In genomic region chr1:91019346-91019745, GRCm38 (mm10) we compare ENCODE assay signal across 26 mouse cellular contexts. TPM values are rescaled to one million over a fixed set of nuclear protein-coding genes. Genes with fewer than 3 reads are reported as not detected.
DNase-seq lines count a peak whose midpoint lies in the region; ATAC-seq and TF ChIP-seq lines count a peak whose summit lies in the region.
"Had no signal": no experiment of that assay in that cellular context is flagged by ENCODE, and none has a peak within 500 bp of the region (broad histone marks: within the 10 kb centered on the region; RNA-seq: fewer than 3 reads in every experiment).

No protein-coding gene starts in this region.

- no peak overlapping the region for H3K4me3 ChIP-seq in heart, embryonic 10.5 days
- H3K4me3 ChIP-seq in heart, embryonic 15.5 days = no peak overlapping the region
- H3K4me3 ChIP-seq in heart, adult 2 months = no peak overlapping the region
- H3K4me3 ChIP-seq in liver, embryonic 12.5 days = no peak overlapping the region
- H3K4me3 ChIP-seq: embryonic facial prominence, embryonic 12.5 days; embryonic facial prominence, embryonic 15.5 days; gastrocnemius, adult 2 months; hindbrain, embryonic 12.5 days; hindbrain, embryonic 15.5 days had no signal

- H3K79me2 ChIP-seq in heart, adult 2 months (replicated peaks; ENCODE audit: control insufficient read depth, insufficient read depth, low read length) = 0 out of 2 replicates have a peak, but pooled peaks cover 4% of the 10 kb centered on the region

- TF ChIP-seq POLR2A in heart, adult 2 months (IDR thresholded peaks at IDR 0.05; ENCODE audit: insufficient read depth, low read depth, low read length) = no peak

- H3K9ac ChIP-seq in heart, embryonic 15.5 days = no peak overlapping the region
- H3K9ac ChIP-seq in heart, adult 2 months (ENCODE audit: low read depth, low read length) = no peak overlapping the region
- no peak overlapping the region for H3K9ac ChIP-seq in liver, embryonic 12.5 days
- H3K9ac ChIP-seq: embryonic facial prominence, embryonic 12.5 days; embryonic facial prominence, embryonic 15.5 days; forebrain, postnatal 0 days; hindbrain, embryonic 12.5 days; hindbrain, embryonic 15.5 days had no signal

- TF ChIP-seq EP300 in heart, adult 2 months (IDR thresholded peaks at IDR 0.05; ENCODE audit: insufficient read depth, low read depth, low read length) = no peak

- H3K27ac ChIP-seq in heart, embryonic 10.5 days = peak overlapping the region; percentile 39; the same call in 1 of the 2 replicates
- peak overlapping the region; percentile 98; the same call in 1 of the 2 replicates for H3K27ac ChIP-seq in heart, embryonic 15.5 days
- no peak overlapping the region for H3K27ac ChIP-seq in heart, adult 2 months
- 0 out of 2 replicates have a peak overlapping the region, but pooled peaks have one; percentile 7 for H3K27ac ChIP-seq in liver, embryonic 12.5 days
- H3K27ac ChIP-seq: embryonic facial prominence, embryonic 12.5 days; embryonic facial prominence, embryonic 15.5 days; gastrocnemius, adult 2 months; hindbrain, embryonic 12.5 days; hindbrain, embryonic 15.5 days had no signal

- no peaks in the 10 kb centered on the region for H3K9me3 ChIP-seq in heart, embryonic 10.5 days
- no peaks in the 10 kb centered on the region for H3K9me3 ChIP-seq in heart, embryonic 15.5 days (replicated peaks)
- 0 out of 2 replicates have a peak, but pooled peaks cover 7% of the 10 kb centered on the region for H3K9me3 ChIP-seq in liver, embryonic 12.5 days (replicated peaks)
- H3K9me3 ChIP-seq: embryonic facial prominence, embryonic 12.5 days; embryonic facial prominence, embryonic 15.5 days; hindbrain, embryonic 12.5 days; hindbrain, embryonic 15.5 days had no signal

- no peak for TF ChIP-seq CTCF in heart, adult 2 months (IDR thresholded peaks at IDR 0.05)

- no peak for DNase-seq in heart, embryonic 10.5 days (ENCODE audit: low spot score)
- DNase-seq in heart, postnatal 14 days = no peak
- DNase-seq in heart, adult 2 months = no peak
- no peak for DNase-seq in liver
- no peak for DNase-seq in kidney, postnatal 10 days
- DNase-seq: adrenal gland, postnatal 10 days; adrenal gland, postnatal 36 days; cerebellum, adult 11 months; cerebellum, adult 2 months; cerebellum, adult 9-11 months; cerebellum, postnatal 25 days; forebrain, postnatal 0 days; gastrocnemius, adult 2 months; gastrocnemius, postnatal 14 days; heart, adult 18-20 months had no signal

- H3K4me2 ChIP-seq in heart, embryonic 15.5 days = no peak overlapping the region
- H3K4me2 ChIP-seq in liver, embryonic 12.5 days = no peak overlapping the region
- H3K4me2 ChIP-seq: embryonic facial prominence, embryonic 12.5 days; embryonic facial prominence, embryonic 15.5 days; hindbrain, embryonic 12.5 days; hindbrain, embryonic 15.5 days had no signal

- WGBS in heart, embryonic 10.5 days = 58% methylated on average over 2 of the region's 2 CpGs
- WGBS in heart, embryonic 15.5 days = 30% methylated on average over 2 of the region's 2 CpGs
- 53% methylated on average over 2 of the region's 2 CpGs for WGBS in heart, adult 2 months
- 36% methylated on average over 2 of the region's 2 CpGs for WGBS in liver, embryonic 12.5 days (ENCODE audit: insufficient replicate concordance)

- H3K27me3 ChIP-seq in heart, embryonic 10.5 days (ENCODE audit: insufficient read depth, poor library complexity, severe bottlenecking) = no peaks in the 10 kb centered on the region
- H3K27me3 ChIP-seq in heart, embryonic 15.5 days = no peaks in the 10 kb centered on the region
- no peaks in the 10 kb centered on the region for H3K27me3 ChIP-seq in heart, adult 2 months (ENCODE audit: control insufficient read depth, insufficient read depth, low read length)
- H3K27me3 ChIP-seq in liver, embryonic 12.5 days (replicated peaks) = no peaks in the 10 kb centered on the region
- H3K27me3 ChIP-seq: embryonic facial prominence, embryonic 12.5 days; embryonic facial prominence, embryonic 15.5 days; hindbrain, embryonic 12.5 days; hindbrain, embryonic 15.5 days; Patski had no signal

- peaks cover 65% of the 10 kb centered on the region for H3K4me1 ChIP-seq in heart, embryonic 10.5 days
- H3K4me1 ChIP-seq in heart, embryonic 15.5 days (replicated peaks) = peaks cover 68% of the 10 kb centered on the region
- peaks cover 28% of the 10 kb centered on the region for H3K4me1 ChIP-seq in heart, adult 2 months (ENCODE audit: control insufficient read depth, insufficient read depth, low read length)
- peaks cover 4% of the 10 kb centered on the region for H3K4me1 ChIP-seq in liver, embryonic 12.5 days

- peaks cover 23% of the 10 kb centered on the region for H3K36me3 ChIP-seq in heart, embryonic 10.5 days
- peaks cover 9% of the 10 kb centered on the region for H3K36me3 ChIP-seq in heart, embryonic 15.5 days
- peaks cover 10% of the 10 kb centered on the region for H3K36me3 ChIP-seq in heart, adult 2 months (ENCODE audit: control insufficient read depth, insufficient read depth, low read length)
- no peaks in the 10 kb centered on the region for H3K36me3 ChIP-seq in liver, embryonic 12.5 days
- H3K36me3 ChIP-seq: embryonic facial prominence, embryonic 12.5 days; hindbrain, embryonic 12.5 days; hindbrain, embryonic 15.5 days had no signal

- intact Hi-C loops in heart, postnatal 14 days (cut with DNase I) = loop anchor here (5.0 kb wide), 1 partner anchor 47 kb away; no protein-coding TSS in a partner anchor
- intact Hi-C loops in heart, adult 2 months (cut with DNase I) = loop anchor here (5.0 kb wide), 1 partner anchor 33 kb away; no protein-coding TSS in a partner anchor

- no peak for ATAC-seq in heart, embryonic 15.5 days (replicated peaks; ENCODE audit: insufficient number of reproducible peaks, insufficient read depth, low FRiP score, low read depth)
- no peak for ATAC-seq in liver, embryonic 12.5 days
- ATAC-seq: forebrain, embryonic 14.5 days; forebrain, postnatal 0 days; intestine, postnatal 0 days; Patski had no signal

RNA-seq across cellular contexts. Expression of gene Lrrfip1, which starts 20.8 kb away (rescaled TPM):
- polyA plus RNA-seq in heart, embryonic 10.5 days (2016; fragmentation: Nextera tagmentation; extraction: Ambion mirVana) = 91.6 and 129 TPM in 2 replicates
- 100 to 1,000 TPM; 101 to 109 TPM for total RNA-seq in heart, postnatal 14 days (2021)
- 136 and 149 TPM in 2 replicates for polyA plus RNA-seq in heart, embryonic 15.5 days (2015; fragmentation: Nextera tagmentation; extraction: Ambion mirVana)
- total RNA-seq in heart, adult 2 months (2021) = 10 to 100 TPM; 63.5 to 75.5 TPM
- polyA plus RNA-seq in heart, adult 2 months (2012; rRNA removed) = 32.9 and 44.2 TPM in 2 replicates
- 17.4 and 18.1 TPM in 2 replicates for polyA plus RNA-seq in liver, embryonic 12.5 days (2016; fragmentation: Nextera tagmentation; extraction: Ambion mirVana)

RNA-seq across cellular contexts. Expression of gene Rab17, which starts 49.9 kb away (rescaled TPM):
- 0.71 and 0.94 TPM in 2 replicates for polyA plus RNA-seq in heart, embryonic 10.5 days (2016; fragmentation: Nextera tagmentation; extraction: Ambion mirVana)
- total RNA-seq in heart, postnatal 14 days (2021) = 1 to 10 TPM; 2.5 to 3.1 TPM
- polyA plus RNA-seq in heart, embryonic 15.5 days (2015; fragmentation: Nextera tagmentation; extraction: Ambion mirVana) = 2.9 and 3.0 TPM in 2 replicates
- 1 to 10 TPM; 1.7 to 2.6 TPM for total RNA-seq in heart, adult 2 months (2021)
- polyA plus RNA-seq in heart, adult 2 months (2012; rRNA removed) = 1.4 and 2.3 TPM in 2 replicates
- polyA plus RNA-seq in liver, embryonic 12.5 days (2016; fragmentation: Nextera tagmentation; extraction: Ambion mirVana) = 3.2 and 3.3 TPM in 2 replicates
- total RNA-seq: adrenal gland, adult 18-20 months; adrenal gland, postnatal 36 days; gastrocnemius, adult 2 months had no signal
- polyA plus RNA-seq: cerebellum, adult 2 months; forebrain, embryonic 11.5 days; forebrain, postnatal 0 days had no signal
